Comparison of ENCODE assay signal across 8 mouse cellular contexts in the genomic region with DNA sequence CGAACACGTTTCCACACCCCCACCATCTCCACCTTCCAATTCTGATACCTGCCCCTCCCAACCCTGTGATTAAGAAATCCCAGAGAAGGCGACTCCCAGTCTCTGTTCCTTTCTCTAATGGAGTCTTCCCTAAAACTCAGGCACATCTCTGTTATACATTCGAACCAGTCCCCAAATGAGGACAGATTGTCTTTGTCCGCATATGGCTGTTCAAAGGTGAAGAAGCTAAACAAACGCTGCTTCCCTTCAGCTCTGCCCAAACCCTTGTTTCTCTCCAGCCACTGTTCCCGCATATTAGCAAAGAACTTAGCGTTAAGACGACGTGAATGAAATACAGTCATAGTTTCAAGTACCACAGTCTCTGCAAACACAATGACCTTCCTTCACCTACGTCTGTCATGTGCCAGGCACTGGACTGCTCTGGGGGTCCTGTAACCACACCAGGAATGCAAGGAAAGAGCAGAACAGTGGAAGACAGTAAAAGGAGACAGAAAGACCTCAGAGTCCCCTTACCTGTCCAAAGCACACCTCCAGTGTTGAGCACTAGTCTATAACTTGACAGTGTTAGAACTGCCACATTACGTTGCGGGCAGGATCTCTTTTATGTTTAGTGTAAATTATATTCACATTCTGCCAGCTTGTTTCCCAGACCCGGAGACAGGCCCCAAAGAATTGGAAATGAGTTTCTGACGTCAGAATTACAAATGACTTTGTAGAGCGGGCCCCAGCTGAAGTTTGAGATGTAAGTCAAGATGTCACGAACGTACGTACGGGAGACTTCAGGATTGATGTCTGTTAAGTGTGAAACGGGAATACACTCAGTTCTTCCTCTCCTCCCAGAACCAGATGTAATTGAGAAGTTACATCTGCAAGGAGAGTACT. TPM values are rescaled to one million over a fixed set of nuclear protein-coding genes. Genes with fewer than 3 reads are reported as not detected.
DNase-seq lines count a peak whose midpoint lies in the region; ATAC-seq and TF ChIP-seq lines count a peak whose summit lies in the region.

Gene Vangl2, minus strand, starts transcription at position 51 of the 882 bp plus-strand sequence.

- H3K4me1 ChIP-seq in erythroblast, embryonic 14.5 days (ENCODE audit: control insufficient read depth) = peaks cover 6% of the 10 kb centered on the region
- peaks cover 14% of the 10 kb centered on the region for H3K4me1 ChIP-seq in testis, adult 2 months (ENCODE audit: control insufficient read depth, insufficient read depth, low read length)
- H3K4me1 ChIP-seq in limb, embryonic 11.5 days (ENCODE audit: control insufficient read depth, insufficient read depth, low read length) = peaks cover 24% of the 10 kb centered on the region
- peaks cover 6% of the 10 kb centered on the region; the same call in 1 of the 2 replicates for H3K4me1 ChIP-seq in stomach, postnatal 0 days (replicated peaks; ENCODE audit: control insufficient read depth, insufficient read depth)

- peak within 1 kb of the TSS; percentile 75 for H3K4me2 ChIP-seq in limb, embryonic 11.5 days (ENCODE audit: low read depth, severe bottlenecking)
- H3K4me2 ChIP-seq in stomach, postnatal 0 days (replicated peaks; ENCODE audit: low read depth) = peak within 1 kb of the TSS; percentile 82

- no peak within 1 kb of the TSS for H3K27ac ChIP-seq in testis, adult 2 months (ENCODE audit: control insufficient read depth, insufficient read depth, low read depth, low read length)
- peak within 1 kb of the TSS; percentile 56 for H3K27ac ChIP-seq in limb, embryonic 11.5 days (replicated peaks; ENCODE audit: low read depth, low read length)
- H3K27ac ChIP-seq in stomach, postnatal 0 days (replicated peaks) = peak within 1 kb of the TSS; percentile 82

- no peak for DNase-seq in testis, postnatal 10 days (ENCODE audit: low spot score)
- no peak for DNase-seq in limb, embryonic 11.5 days (ENCODE audit: low spot score)
- DNase-seq in stomach, postnatal 0 days (ENCODE audit: low spot score) = no peak
- no peak for DNase-seq in urinary bladder, postnatal 36 days (ENCODE audit: low spot score in 2 of 2)
- DNase-seq in testis, postnatal 14 days (ENCODE audit: low spot score) = no peak

- no peak for TF ChIP-seq CTCF in testis, adult 2 months (IDR thresholded peaks at IDR 0.05; ENCODE audit: control insufficient read depth, insufficient read depth, insufficient replicate concordance, low read depth, low read length)
- no peak for TF ChIP-seq CTCF in stomach, postnatal 0 days (IDR thresholded peaks at IDR 0.05; ENCODE audit: low read depth)

- no peak for TF ChIP-seq POLR2A in testis, adult 2 months (IDR thresholded peaks at IDR 0.05; ENCODE audit: control insufficient read depth, low read depth, low read length)

- H3K9me3 ChIP-seq in erythroblast, embryonic 14.5 days (ENCODE audit: control insufficient read depth, low read length) = no peaks in the 10 kb centered on the region
- no peaks in the 10 kb centered on the region for H3K9me3 ChIP-seq in limb, embryonic 11.5 days (ENCODE audit: control insufficient read depth, low read length)
- H3K9me3 ChIP-seq in stomach, postnatal 0 days (ENCODE audit: control insufficient read depth, low read length) = no peaks in the 10 kb centered on the region

- peaks cover 20% of the 10 kb centered on the region for H3K27me3 ChIP-seq in erythroblast, embryonic 14.5 days (ENCODE audit: control insufficient read depth)
- no peaks in the 10 kb centered on the region for H3K27me3 ChIP-seq in testis, adult 2 months (ENCODE audit: control insufficient read depth, insufficient read depth, low read length)
- H3K27me3 ChIP-seq in limb, embryonic 11.5 days (ENCODE audit: control insufficient read depth, insufficient read depth, low read length) = no peaks in the 10 kb centered on the region
- H3K27me3 ChIP-seq in stomach, postnatal 0 days (ENCODE audit: control insufficient read depth, insufficient read depth, low read length) = no peaks in the 10 kb centered on the region

- no peak for TF ChIP-seq EP300 in stomach, postnatal 0 days (optimal IDR thresholded peaks at IDR 0.05)

- H3K36me3 ChIP-seq in erythroblast, embryonic 14.5 days (ENCODE audit: control insufficient read depth) = no peaks in the 10 kb centered on the region
- no peaks in the 10 kb centered on the region for H3K36me3 ChIP-seq in testis, adult 2 months (ENCODE audit: control insufficient read depth, insufficient read depth, low read length)
- H3K36me3 ChIP-seq in limb, embryonic 11.5 days (ENCODE audit: control insufficient read depth, insufficient read depth, low read length) = no peaks in the 10 kb centered on the region
- no peaks in the 10 kb centered on the region for H3K36me3 ChIP-seq in stomach, postnatal 0 days (ENCODE audit: control insufficient read depth, insufficient read depth, low read length)

- WGBS in limb, embryonic 11.5 days = 50% methylated on average over 21 of the region's 21 CpGs
- WGBS in stomach, postnatal 0 days = 59% methylated on average over 21 of the region's 21 CpGs

- peak within 1 kb of the TSS; percentile 55 for H3K4me3 ChIP-seq in erythroblast, embryonic 14.5 days (replicated peaks)
- H3K4me3 ChIP-seq in testis, adult 2 months (ENCODE audit: control insufficient read depth, low read depth, low read length) = peak within 1 kb of the TSS; percentile 44
- H3K4me3 ChIP-seq in limb, embryonic 11.5 days (ENCODE audit: low read depth, low read length) = peak within 1 kb of the TSS; percentile 89
- peak within 1 kb of the TSS; percentile 87 for H3K4me3 ChIP-seq in stomach, postnatal 0 days (ENCODE audit: low read depth, low read length)

- no peak for ATAC-seq in erythroblast, adult 5-6 weeks (replicated peaks; ENCODE audit: low FRiP score, poor library complexity, severe bottlenecking)
- no peak for ATAC-seq in limb, embryonic 11.5 days (ENCODE audit: insufficient number of reproducible peaks, low FRiP score, low TSS enrichment, low read depth)
- no peak for ATAC-seq in stomach, postnatal 0 days (ENCODE audit: low FRiP score, low TSS enrichment)

- peak within 1 kb of the TSS; percentile 98 for H3K9ac ChIP-seq in limb, embryonic 11.5 days (ENCODE audit: low read length)
- H3K9ac ChIP-seq in stomach, postnatal 0 days (ENCODE audit: low read length) = peak within 1 kb of the TSS; percentile 78

RNA-seq across cellular contexts. Expression of gene Vangl2, which starts in this region (rescaled TPM):
- 0.01 TPM in 1 of 2 replicates, not detected in the other for polyA plus RNA-seq in erythroblast, embryonic 14.5 days (2012)
- total RNA-seq in erythroblast, adult 5-6 weeks (2015; ENCODE audit: low replicate concordance) = 1.3 TPM in 1 of 2 replicates, not detected in the other
- 0.42 and 3.4 TPM in 2 replicates for total RNA-seq in erythroblast, adult 5-6 weeks (2017; ENCODE audit: low replicate concordance)
- 2.6 and 4.6 TPM in 2 replicates for polyA plus RNA-seq in testis, adult 2 months (2012; rRNA removed)
- 23.3 and 26.3 TPM in 2 replicates for polyA plus RNA-seq in limb, embryonic 11.5 days (2014; fragmentation: Nextera tagmentation; extraction: Ambion mirVana)
- polyA plus RNA-seq in stomach, postnatal 0 days (2015; fragmentation: Nextera tagmentation; extraction: Ambion mirVana) = 5.2 and 5.4 TPM in 2 replicates
